7 mouse cellular contexts compared by ENCODE assay signal in genomic region chr6:22039666-22040065, GRCm38 (mm10). TPM values are rescaled to one million over a fixed set of nuclear protein-coding genes. Genes with fewer than 3 reads are reported as not detected.
A peak's percentile ranks its signal among the peaks of the same experiment; 100 is the strongest.
DNase-seq lines count a peak whose midpoint lies in the region; ATAC-seq and TF ChIP-seq lines count a peak whose summit lies in the region.
"Not testable (repeated sequence)": the region's sequence is repeated elsewhere in the genome, so short reads cannot be mapped to it uniquely, and the experiment has no call there.

No protein-coding gene starts in this region.

- peak; percentile 38 for DNase-seq in A20 (ENCODE audit: low read depth, low spot score)
- not testable (repeated sequence) for DNase-seq in ES-E14 (ENCODE audit: low read depth, low spot score); liver, embryonic 14.5 days (ENCODE audit: low read depth in 3 of 3, low spot score in 3 of 3)
- DNase-seq in WW6 (ENCODE audit: low read depth, low spot score): peak; percentile 5
- peak; percentile 79 for DNase-seq in heart, adult 11 months
- DNase-seq in thymus, postnatal 14 days: peak; percentile 9

- H3K27me3 ChIP-seq in intestine, postnatal 0 days (replicated peaks; ENCODE audit: control insufficient read depth, insufficient read depth, low read length); liver, embryonic 14.5 days (ENCODE audit: control insufficient read depth, insufficient read depth, low read length): not testable (repeated sequence)

- not testable (repeated sequence) for TF ChIP-seq EP300 in liver, embryonic 14.5 days (IDR thresholded peaks at IDR 0.05; ENCODE audit: low read depth)

- not testable (repeated sequence) for ATAC-seq in intestine, postnatal 0 days; liver, embryonic 14.5 days (ENCODE audit: insufficient read depth)

- not testable (repeated sequence) for H3K9me3 ChIP-seq in ES-E14 (ENCODE audit: control insufficient read depth, insufficient read depth, low read depth, low read length); intestine, postnatal 0 days (ENCODE audit: control insufficient read depth); liver, embryonic 14.5 days (ENCODE audit: control insufficient read depth, low read length)

- H3K4me1 ChIP-seq in ES-E14 (ENCODE audit: control insufficient read depth in 2 of 2, insufficient read depth in 2 of 2, low read length in 2 of 2, poor library complexity in 1 of 2); intestine, postnatal 0 days (replicated peaks; ENCODE audit: control insufficient read depth, insufficient read depth, low read length); liver, embryonic 14.5 days (replicated peaks; ENCODE audit: control insufficient read depth in 2 of 2, insufficient read depth in 2 of 2, low read length in 1 of 2): not testable (repeated sequence)

- H3K36me3 ChIP-seq in ES-E14 (ENCODE audit: control insufficient read depth, insufficient read depth, low read length, poor library complexity, severe bottlenecking); intestine, postnatal 0 days (ENCODE audit: control insufficient read depth, insufficient read depth); liver, embryonic 14.5 days (replicated peaks; ENCODE audit: control insufficient read depth, insufficient read depth, low read depth): not testable (repeated sequence)

- H3K4me2 ChIP-seq in intestine, postnatal 0 days (replicated peaks; ENCODE audit: low read depth); liver, embryonic 14.5 days (ENCODE audit: low read depth): not testable (repeated sequence)

- H3K4me3 ChIP-seq in ES-E14 (ENCODE audit: insufficient read depth in 1 of 2, low read depth in 1 of 2, low read length in 2 of 2, poor library complexity in 1 of 2, severe bottlenecking in 1 of 2); intestine, postnatal 0 days (ENCODE audit: low read depth, low read length); liver, embryonic 14.5 days (ENCODE audit: insufficient read depth in 1 of 2, low read depth in 2 of 2, low read length in 2 of 2): not testable (repeated sequence)

- TF ChIP-seq CTCF in intestine, postnatal 0 days (IDR thresholded peaks at IDR 0.05; ENCODE audit: low read depth): peak; percentile 22; the same call in 1 of the 2 replicates
- peak; percentile 33 for TF ChIP-seq CTCF in liver, embryonic 14.5 days (IDR thresholded peaks at IDR 0.05; ENCODE audit: low read depth)

- in situ Hi-C loops in ES-E14 (cut with MboI; ENCODE audit: low sequenced_read_pairs in 2 of 2, unreplicated experiment in 2 of 2): not testable (repeated sequence)

- not testable (repeated sequence) for H3K9ac ChIP-seq in ES-E14 (ENCODE audit: insufficient read depth, low read depth, low read length, poor library complexity, severe bottlenecking); intestine, postnatal 0 days (ENCODE audit: low read depth, low read length); liver, embryonic 14.5 days (replicated peaks)

- WGBS in intestine, postnatal 0 days: 72% methylated on average over 7 of the region's 7 CpGs
- 39% methylated on average over 7 of the region's 7 CpGs for WGBS in liver, embryonic 14.5 days (ENCODE audit: insufficient replicate concordance)

- not testable (repeated sequence) for H3K27ac ChIP-seq in ES-E14 (ENCODE audit: insufficient read depth, low read depth, low read length, poor library complexity, severe bottlenecking); intestine, postnatal 0 days (ENCODE audit: low read depth, low read length); liver, embryonic 14.5 days

TF ChIP-seq in ES-E14, 5 proteins besides CTCF, POLR2A, EP300 and RAD21:
- TF ChIP-seq ZNF384 (IDR thresholded peaks at IDR 0.05; ENCODE audit: low read depth, low read length): peak; percentile 84

RNA-seq across cellular contexts. Expression of gene Cped1, which starts 54.0 kb away (rescaled TPM):
- total RNA-seq in ES-E14 (2012; rRNA removed): 0.31 and 0.32 TPM in 2 replicates
- 11.0 and 11.2 TPM in 2 replicates for polyA plus RNA-seq in intestine, postnatal 0 days (2015; fragmentation: Nextera tagmentation; extraction: Ambion mirVana)
- polyA plus RNA-seq in liver, embryonic 14.5 days (2012; rRNA removed): 1.2 and 1.8 TPM in 2 replicates
- 2.5 and 3.3 TPM in 2 replicates for polyA plus RNA-seq in liver, embryonic 14.5 days (2014; fragmentation: Nextera tagmentation; extraction: Ambion mirVana)
